Mouse (Mus musculus): Measurements from ENCODE around the gene Psenen.

DNA sequence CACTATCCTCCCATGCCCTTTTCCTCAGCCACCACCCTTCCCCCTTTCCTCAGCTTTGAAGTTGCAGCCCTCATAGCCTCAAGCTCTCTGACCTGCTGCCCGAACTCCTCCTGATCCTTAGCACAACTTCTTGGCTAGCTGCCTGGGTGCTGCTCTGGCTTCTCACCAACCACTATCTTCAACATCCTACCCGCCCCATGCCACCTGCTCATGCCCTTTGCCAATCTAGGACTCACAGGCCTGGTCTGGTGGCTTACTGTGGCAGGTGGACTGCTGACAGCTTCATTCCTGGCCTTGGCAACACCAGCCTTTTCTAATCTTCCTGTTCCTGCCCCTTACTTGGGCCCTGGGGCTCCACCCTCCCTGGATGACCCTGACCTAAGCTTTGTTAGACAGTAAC lies 9.5 kb upstream of the Psenen start:
- TF ChIP-seq CTCF (IDR thresholded peaks at IDR 0.05; ENCODE audit: extremely low read depth, insufficient read length, insufficient replicate concordance, low read depth, low read length) = no peak
- TF ChIP-seq POLR2A (IDR thresholded peaks at IDR 0.05; ENCODE audit: low read depth, low read length) = no peak
